Mouse (Mus musculus): ENCODE measurements around the gene Tectb. TPM values are rescaled to one million over a fixed set of nuclear protein-coding genes. Genes with fewer than 3 reads are reported as not detected.

Gene Tectb
- not detected in 2 replicates for polyA plus RNA-seq (2012; ENCODE audit: insufficient read depth, insufficient read length, low replicate concordance, missing spikeins)

DNA sequence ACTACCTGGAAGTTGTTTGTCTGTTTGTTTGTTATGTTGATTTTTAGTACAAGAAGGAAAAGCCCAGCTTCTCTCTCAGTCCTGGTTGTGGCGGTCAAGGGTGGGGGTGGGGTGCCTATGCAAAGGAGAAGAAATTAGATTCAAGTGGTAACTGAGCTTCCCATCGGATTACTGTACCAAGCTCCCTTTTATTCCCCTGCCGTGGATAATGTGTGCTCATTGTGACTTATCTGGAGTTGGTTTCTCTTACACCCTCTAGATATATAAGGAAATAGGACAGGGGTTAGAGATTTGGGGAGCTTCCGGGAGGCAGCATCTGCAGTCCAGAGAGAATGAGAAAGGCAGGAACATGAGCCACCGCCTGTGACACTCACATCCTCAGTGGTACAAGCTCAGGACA, at the start of gene Tectb:
Gene Tectb, plus strand, starts transcription at position 301 of the 400 bp plus-strand sequence.
- no peak within 1 kb of the TSS for H3K4me3 ChIP-seq (ENCODE audit: insufficient read depth, low read depth, low read length)
- H3K27ac ChIP-seq (ENCODE audit: insufficient read depth, low read depth, low read length), result no peak within 1 kb of the TSS
- no peak for TF ChIP-seq POLR2A (IDR thresholded peaks at IDR 0.05; ENCODE audit: insufficient read depth, low read depth, low read length)
- TF ChIP-seq CTCF (IDR thresholded peaks at IDR 0.05; ENCODE audit: insufficient read depth, low read depth, low read length), result no peak
- H3K4me1 ChIP-seq (ENCODE audit: control insufficient read depth, insufficient read depth, low read length), result 0 out of 2 replicates have a peak, but pooled peaks cover 2% of the 10 kb centered on the region
- 75% methylated on average over 5 of the region's 5 CpGs for WGBS

DNA sequence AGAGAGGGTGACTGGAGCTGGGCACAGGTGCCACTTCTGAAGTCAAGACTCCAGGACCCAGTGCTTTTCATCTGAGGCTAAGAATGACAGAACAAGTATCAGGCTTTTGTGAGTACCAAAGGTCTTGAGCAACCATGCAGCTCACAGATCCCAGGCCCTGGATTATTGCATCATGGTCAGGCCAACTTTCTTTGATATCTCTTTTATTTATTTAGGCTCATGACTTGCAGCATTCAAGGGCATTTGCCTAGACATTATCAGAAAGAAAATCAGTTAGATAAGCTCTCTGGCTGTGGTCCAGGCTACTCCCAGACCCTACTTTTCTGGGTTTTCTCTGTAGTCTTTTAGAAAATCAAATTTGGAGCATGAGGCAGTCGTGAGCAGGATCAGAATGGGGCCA, 48.8 kb upstream of the Tectb start:
- peaks cover 4% of the 10 kb centered on the region for H3K4me1 ChIP-seq (ENCODE audit: control insufficient read depth, insufficient read depth, low read length)
- no peak overlapping the region for H3K27ac ChIP-seq (ENCODE audit: insufficient read depth, low read depth, low read length)
- whole genome bisulfite sequencing, result 75% methylated on average over 1 of the region's 1 CpGs
- TF ChIP-seq POLR2A (IDR thresholded peaks at IDR 0.05; ENCODE audit: insufficient read depth, low read depth, low read length) (no peak), CTCF (IDR thresholded peaks at IDR 0.05; ENCODE audit: insufficient read depth, low read depth, low read length) (no peak)
- H3K4me3 ChIP-seq (ENCODE audit: insufficient read depth, low read depth, low read length), result no peak overlapping the region

DNA sequence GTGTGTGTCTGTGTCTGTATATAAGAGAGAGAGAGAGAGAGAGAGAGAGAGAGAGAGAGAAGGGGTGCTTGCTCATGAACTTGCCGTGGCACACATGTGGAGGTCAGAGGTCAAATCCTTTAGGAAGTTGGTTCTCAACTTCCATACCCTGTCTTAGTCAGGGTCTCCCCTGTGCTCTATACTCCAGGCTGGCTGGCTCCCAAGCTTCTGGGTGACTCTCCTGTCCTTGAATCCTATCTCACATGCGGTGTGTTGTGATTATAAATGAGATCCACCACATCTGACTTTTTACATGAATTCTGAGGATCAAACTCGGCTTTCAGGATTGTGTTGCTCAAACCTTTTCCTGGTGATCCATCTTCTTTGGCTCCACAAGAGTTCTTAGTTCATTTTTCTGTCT, 48.1 kb upstream of the Tectb start:
- no peak for TF ChIP-seq POLR2A (IDR thresholded peaks at IDR 0.05; ENCODE audit: insufficient read depth, low read depth, low read length)
- no peak for TF ChIP-seq CTCF (IDR thresholded peaks at IDR 0.05; ENCODE audit: insufficient read depth, low read depth, low read length)
- H3K4me1 ChIP-seq (ENCODE audit: control insufficient read depth, insufficient read depth, low read length), result peaks cover 2% of the 10 kb centered on the region; the same call in 1 of the 2 replicates
- WGBS, result 91% methylated on average over 3 of the region's 3 CpGs
- no peak overlapping the region for H3K27ac ChIP-seq (ENCODE audit: insufficient read depth, low read depth, low read length)
- H3K4me3 ChIP-seq (ENCODE audit: insufficient read depth, low read depth, low read length), result no peak overlapping the region

GRCm38 (mm10) chr19:55134521-55134920, 46.0 kb upstream of the Tectb start:
- H3K4me1 ChIP-seq (ENCODE audit: control insufficient read depth, insufficient read depth, low read length), result peaks cover 5% of the 10 kb centered on the region
- no peak overlapping the region for H3K4me3 ChIP-seq (ENCODE audit: insufficient read depth, low read depth, low read length)
- H3K27ac ChIP-seq (ENCODE audit: insufficient read depth, low read depth, low read length), result no peak overlapping the region
- no peak for TF ChIP-seq CTCF (IDR thresholded peaks at IDR 0.05; ENCODE audit: insufficient read depth, low read depth, low read length)
- no peak for TF ChIP-seq POLR2A (IDR thresholded peaks at IDR 0.05; ENCODE audit: insufficient read depth, low read depth, low read length)
- WGBS, result 81% methylated on average over 9 of the region's 9 CpGs

- TF ChIP-seq CTCF (IDR thresholded peaks at IDR 0.05; ENCODE audit: insufficient read depth, low read depth, low read length) (no peak), POLR2A (IDR thresholded peaks at IDR 0.05; ENCODE audit: insufficient read depth, low read depth, low read length) (no peak)
- Histone ChIP-seq H3K4me1 (ENCODE audit: control insufficient read depth, insufficient read depth, low read length) (peaks cover 5% of the 10 kb centered on the region), H3K4me3 (ENCODE audit: insufficient read depth, low read depth, low read length) (no peak overlapping the region), H3K27ac (ENCODE audit: insufficient read depth, low read depth, low read length) (no peak overlapping the region)
- 94% methylated on average over 3 of the region's 3 CpGs for WGBS
These were observed 44.6 kb upstream of the Tectb start for GRCm38 (mm10) chr19:55135918-55136317.

DNA sequence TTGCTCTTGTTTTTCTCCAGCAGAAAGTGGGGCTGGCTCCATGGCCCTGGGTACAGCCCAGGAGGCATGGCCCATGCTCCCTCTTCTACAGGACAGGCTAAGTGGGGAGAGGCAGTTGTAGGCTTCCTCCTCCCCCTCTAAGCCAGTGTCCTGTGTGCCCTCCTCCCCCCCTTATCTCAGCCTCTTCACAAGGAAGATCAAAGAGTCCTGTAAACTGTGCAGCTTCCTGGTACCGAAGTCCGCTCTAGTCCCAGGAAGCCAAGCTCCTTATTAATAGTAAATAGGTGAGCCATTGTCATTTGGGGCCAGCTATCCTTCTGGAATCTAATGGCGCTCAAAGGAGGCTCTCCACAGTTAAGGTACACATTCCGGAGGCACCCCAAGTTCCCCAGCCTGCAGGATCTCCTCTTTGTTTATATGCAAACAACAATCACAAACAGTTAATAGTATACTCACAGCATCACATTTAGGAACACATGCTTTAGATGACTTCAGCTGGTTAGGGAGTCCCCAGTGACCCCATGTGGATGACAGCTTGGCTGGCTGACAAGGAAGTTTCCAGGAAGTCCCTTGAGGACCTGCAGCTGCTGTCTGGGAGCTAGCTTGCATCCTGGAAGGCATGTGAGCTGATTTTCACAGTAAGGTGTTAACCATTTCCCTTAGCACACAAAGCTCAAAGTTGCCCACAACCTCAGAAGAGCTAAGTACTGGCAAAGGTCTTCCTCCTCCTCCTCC, 43.7 kb upstream of the Tectb start:
- Histone ChIP-seq H3K4me1 (ENCODE audit: control insufficient read depth, insufficient read depth, low read length) (peaks cover 5% of the 10 kb centered on the region), H3K27ac (ENCODE audit: insufficient read depth, low read depth, low read length) (no peak overlapping the region), H3K4me3 (ENCODE audit: insufficient read depth, low read depth, low read length) (no peak overlapping the region)
- TF ChIP-seq POLR2A (IDR thresholded peaks at IDR 0.05; ENCODE audit: insufficient read depth, low read depth, low read length) (no peak), CTCF (IDR thresholded peaks at IDR 0.05; ENCODE audit: insufficient read depth, low read depth, low read length) (no peak)
- WGBS, result 86% methylated on average over 4 of the region's 4 CpGs

DNA sequence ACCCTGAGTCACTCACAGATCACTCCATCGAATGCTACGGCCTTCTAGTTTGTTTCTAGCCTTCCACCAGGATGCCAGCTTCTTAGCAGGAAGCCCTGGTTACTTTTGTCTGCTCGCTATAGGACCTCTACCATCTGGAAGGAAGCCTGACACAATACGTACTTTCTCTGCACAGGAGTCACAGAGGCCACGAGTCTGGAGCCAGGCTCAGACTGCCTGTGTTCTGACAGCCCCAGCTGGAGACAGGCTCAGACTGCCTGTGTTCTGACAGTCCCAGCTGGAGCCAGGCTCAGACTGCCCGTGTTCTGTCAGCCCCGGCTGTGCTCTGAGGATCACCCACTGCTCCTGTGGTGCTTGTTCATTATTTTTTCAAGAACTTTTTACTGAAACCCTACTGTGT, 42.6 kb upstream of the Tectb start:
- TF ChIP-seq POLR2A (IDR thresholded peaks at IDR 0.05; ENCODE audit: insufficient read depth, low read depth, low read length) (no peak), CTCF (IDR thresholded peaks at IDR 0.05; ENCODE audit: insufficient read depth, low read depth, low read length) (no peak)
- Histone ChIP-seq H3K4me1 (ENCODE audit: control insufficient read depth, insufficient read depth, low read length) (peaks cover 5% of the 10 kb centered on the region), H3K27ac (ENCODE audit: insufficient read depth, low read depth, low read length) (no peak overlapping the region), H3K4me3 (ENCODE audit: insufficient read depth, low read depth, low read length) (no peak overlapping the region)
- WGBS, result 35% methylated on average over 7 of the region's 7 CpGs

GRCm38 (mm10) chr19:55138506-55138905, 42.0 kb upstream of the Tectb start:
- no peak overlapping the region for H3K4me3 ChIP-seq (ENCODE audit: insufficient read depth, low read depth, low read length)
- peaks cover 5% of the 10 kb centered on the region for H3K4me1 ChIP-seq (ENCODE audit: control insufficient read depth, insufficient read depth, low read length)
- WGBS, result 84% methylated on average over 7 of the region's 7 CpGs
- TF ChIP-seq CTCF (IDR thresholded peaks at IDR 0.05; ENCODE audit: insufficient read depth, low read depth, low read length) (no peak), POLR2A (IDR thresholded peaks at IDR 0.05; ENCODE audit: insufficient read depth, low read depth, low read length) (no peak)
- H3K27ac ChIP-seq (ENCODE audit: insufficient read depth, low read depth, low read length), result no peak overlapping the region

DNA sequence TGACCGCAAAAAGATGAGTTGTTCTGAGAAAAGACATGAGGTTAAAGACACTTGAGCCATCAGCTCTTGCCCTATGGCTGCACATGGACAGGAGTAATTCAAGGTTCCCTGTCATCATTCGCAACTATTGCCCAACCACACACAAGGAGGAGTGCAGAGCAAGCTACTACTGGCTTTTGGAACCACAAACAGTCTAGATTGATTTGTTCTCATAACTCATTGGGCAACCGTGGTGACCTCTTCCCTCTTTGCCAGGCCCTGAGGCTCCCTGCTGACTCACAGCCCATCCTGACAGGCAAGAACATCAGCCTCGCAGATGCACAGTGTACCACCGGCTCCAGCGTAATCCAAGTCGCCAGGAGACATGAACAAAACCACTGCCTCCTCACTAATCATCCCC, 41.2 kb upstream of the Tectb start:
- TF ChIP-seq POLR2A (IDR thresholded peaks at IDR 0.05; ENCODE audit: insufficient read depth, low read depth, low read length) (no peak), CTCF (IDR thresholded peaks at IDR 0.05; ENCODE audit: insufficient read depth, low read depth, low read length) (no peak)
- Histone ChIP-seq H3K4me1 (ENCODE audit: control insufficient read depth, insufficient read depth, low read length) (peaks cover 8% of the 10 kb centered on the region), H3K4me3 (ENCODE audit: insufficient read depth, low read depth, low read length) (no peak overlapping the region), H3K27ac (ENCODE audit: insufficient read depth, low read depth, low read length) (no peak overlapping the region)
- WGBS, result 91% methylated on average over 7 of the region's 7 CpGs
